Mouse (Mus musculus): ENCODE results near the gene Ipo5. TPM values are rescaled to one million over a fixed set of nuclear protein-coding genes. Genes with fewer than 3 reads are reported as not detected.

Ipo5 gene
- total and polyA plus RNA-seq, 3 experiments: 167 to 259 (median 252) TPM

- no peaks in the 10 kb centered on the region for H3K9me3 ChIP-seq (replicated peaks; ENCODE audit: low read length)
- dilution Hi-C loops (cut with MboI; ENCODE audit: extremely low pct_ligation_motif_present, extremely low pct_unique_long_range_greater_than_20kb, low sequenced_read_pairs) (no loop called here), in situ Hi-C loops (cut with MboI; ENCODE audit: low pct_ligation_motif_present, low pct_unique_long_range_greater_than_20kb, low sequenced_read_pairs) (no loop called here)
- peaks cover 84 to 98% of the 10 kb centered on the region in 2 experiments for H3K36me3 ChIP-seq (replicated peaks in 1 of 2; ENCODE audit: control insufficient read depth in 1 of 2, insufficient read depth in 1 of 2, low read length in 1 of 2)
- H3K4me2 ChIP-seq (ENCODE audit: insufficient read depth, low read depth, poor library complexity, severe bottlenecking): no peak overlapping the region
- H3K27me3 ChIP-seq (replicated peaks): no peaks in the 10 kb centered on the region
- no peaks in the 10 kb centered on the region for H3K4me1 ChIP-seq (ENCODE audit: control insufficient read depth in 1 of 2, insufficient read depth in 2 of 2)
- no peak for TF ChIP-seq TCF12 (IDR thresholded peaks at IDR 0.05; ENCODE audit: low read depth, low read length)
- TF ChIP-seq POLR2A (IDR thresholded peaks at IDR 0.05; ENCODE audit: low read depth, low read length): no peak
- TF ChIP-seq ELF1 (IDR thresholded peaks at IDR 0.05; ENCODE audit: low read depth, low read length): no peak
- TF ChIP-seq ZC3H11A (IDR thresholded peaks at IDR 0.05; ENCODE audit: low read depth, low read length): no peak
- TF ChIP-seq GABPA (IDR thresholded peaks at IDR 0.05; ENCODE audit: insufficient replicate concordance, low read depth, low read length): no peak
- TF ChIP-seq TBP (conservative IDR thresholded peaks at IDR 0.05; ENCODE audit: low read depth, low read length): no peak
- TF ChIP-seq SIN3A (IDR thresholded peaks at IDR 0.05; ENCODE audit: low read length): no peak
- TF ChIP-seq MEF2A (IDR thresholded peaks at IDR 0.05; ENCODE audit: borderline replicate concordance, low read depth, low read length): no peak
- no peak for TF ChIP-seq KAT2A (IDR thresholded peaks at IDR 0.05; ENCODE audit: insufficient replicate concordance, low read length)
- no peak for TF ChIP-seq IRF4 (IDR thresholded peaks at IDR 0.05; ENCODE audit: low read depth, low read length)
- no peak overlapping the region for H3K27ac ChIP-seq (ENCODE audit: insufficient read depth, low read depth)
- H3K9ac ChIP-seq (ENCODE audit: insufficient read depth, low read depth): no peak overlapping the region
- no peak overlapping the region for H3K4me3 ChIP-seq (replicated peaks in 1 of 3; ENCODE audit: low read depth in 2 of 3, low read length in 2 of 3, poor library complexity in 1 of 3)
- no peak for DNase-seq (ENCODE audit: extremely low read depth)
- H3K79me2 ChIP-seq (replicated peaks; ENCODE audit: control insufficient read depth, extremely low read depth, insufficient read depth, poor library complexity, severe bottlenecking): no peaks in the 10 kb centered on the region
These were observed 26.1 kb downstream of the Ipo5 start for GRCm38 (mm10) chr14:120937102-120937501.

- no peak for DNase-seq (ENCODE audit: extremely low read depth)
- Histone ChIP-seq H3K36me3 (replicated peaks in 1 of 2; ENCODE audit: control insufficient read depth in 1 of 2, insufficient read depth in 1 of 2, low read length in 1 of 2) (peaks cover 88 to 98% of the 10 kb centered on the region in 2 experiments), H3K4me2 (ENCODE audit: insufficient read depth, low read depth, poor library complexity, severe bottlenecking) (no peak overlapping the region), H3K4me3 (replicated peaks in 1 of 3; ENCODE audit: low read depth in 2 of 3, low read length in 2 of 3, poor library complexity in 1 of 3) (no peak overlapping the region), H3K4me1 (ENCODE audit: control insufficient read depth in 1 of 2, insufficient read depth in 2 of 2) (no peaks in the 10 kb centered on the region), H3K79me2 (replicated peaks; ENCODE audit: control insufficient read depth, extremely low read depth, insufficient read depth, poor library complexity, severe bottlenecking) (no peaks in the 10 kb centered on the region), H3K27me3 (replicated peaks) (no peaks in the 10 kb centered on the region), H3K9me3 (replicated peaks; ENCODE audit: low read length) (no peaks in the 10 kb centered on the region), H3K9ac (ENCODE audit: insufficient read depth, low read depth) (no peak overlapping the region), H3K27ac (ENCODE audit: insufficient read depth, low read depth) (no peak overlapping the region)
- no peak for TF ChIP-seq JUND (conservative IDR thresholded peaks at IDR 0.05; ENCODE audit: low read depth, low read length)
- TF ChIP-seq TCF12 (IDR thresholded peaks at IDR 0.05; ENCODE audit: low read depth, low read length): no peak
- no peak for TF ChIP-seq NRF1 (IDR thresholded peaks at IDR 0.05; ENCODE audit: low read depth, low read length)
- no peak for TF ChIP-seq GABPA (IDR thresholded peaks at IDR 0.05; ENCODE audit: insufficient replicate concordance, low read depth, low read length)
- TF ChIP-seq CHD1 (IDR thresholded peaks at IDR 0.05; ENCODE audit: low read depth, low read length): no peak
- TF ChIP-seq MAZ (IDR thresholded peaks at IDR 0.05; ENCODE audit: low read depth, low read length): no peak
- TF ChIP-seq TBP (conservative IDR thresholded peaks at IDR 0.05; ENCODE audit: low read depth, low read length): no peak
- TF ChIP-seq SMC3 (IDR thresholded peaks at IDR 0.05; ENCODE audit: low read depth, low read length): no peak
- dilution Hi-C loops (cut with MboI; ENCODE audit: extremely low pct_ligation_motif_present, extremely low pct_unique_long_range_greater_than_20kb, low sequenced_read_pairs) (no loop called here), in situ Hi-C loops (cut with MboI; ENCODE audit: low pct_ligation_motif_present, low pct_unique_long_range_greater_than_20kb, low sequenced_read_pairs) (no loop called here)
These were observed 31.8 kb downstream of the Ipo5 start for GRCm38 (mm10) chr14:120942803-120943202.
